Mouse (Mus musculus) stomach, embryonic 15.5 days (tissue): ENCODE measurements at regions not wholly inside any gene's neighbourhood (a gene's known extent, or its start where the extent isn't known, plus 50 kb on each side); places are given as distances from the start of the nearest gene placed in this dataset.
A peak's percentile ranks its signal among the peaks of the same experiment; 100 is the strongest.

Experiments
- ATAC-seq: fragments of 200-750 bp; cut with Nextera tagmentation; 2 replicates; pipeline ENCODE4 v1.8.0; 2017; ENCODE audit warnings: low read depth, moderate number of reproducible peaks, moderate TSS enrichment; ENCODE audit not compliant: insufficient read depth, low FRiP score
- H3K27ac ChIP-seq: fragments of 300-500 bp; sonication (generic); 2 replicates; pipeline ENCODE4 v1.5.1; 2015; ENCODE audit warnings: mild to moderate bottlenecking, inconsistent platforms
- H3K27me3 ChIP-seq: fragments of 300-500 bp; sonication (generic); replicated peaks from 2 replicates; pipeline ENCODE4 v1.6.1; 2015; ENCODE audit warnings: inconsistent platforms
- H3K36me3 ChIP-seq: fragments of 300-500 bp; sonication (generic); 2 replicates; pipeline ENCODE4 v1.6.1; 2015; ENCODE audit warnings: inconsistent platforms
- H3K4me1 ChIP-seq: fragments of 300-500 bp; sonication (generic); 2 replicates; pipeline ENCODE4 v1.6.1; 2015; ENCODE audit warnings: inconsistent platforms
- H3K4me2 ChIP-seq: fragments of 300-500 bp; sonication (generic); 2 replicates; pipeline ENCODE4 v1.6.1; 2015; ENCODE audit warnings: mild to moderate bottlenecking, inconsistent platforms
- H3K4me3 ChIP-seq: fragments of 300-500 bp; sonication (generic); replicated peaks from 2 replicates; pipeline ENCODE4 v1.5.1; 2015; ENCODE audit warnings: inconsistent platforms
- H3K9ac ChIP-seq: fragments of 300-500 bp; sonication (generic); 2 replicates; pipeline ENCODE4 v1.6.1; 2015; ENCODE audit warnings: inconsistent platforms
- H3K9me3 ChIP-seq: fragments of 300-500 bp; sonication (generic); 2 replicates; pipeline ENCODE4 v1.6.1; 2016; ENCODE audit warnings: inconsistent platforms
- WGBS: fragments of 180-500 bp; shearing (Covaris S2); methylation state at CpG from one replicate; pipeline ENCODE4 v1.1.7; 2015; 5-methylcytosine and 5-hydroxymethylcytosine counted together

DNA sequence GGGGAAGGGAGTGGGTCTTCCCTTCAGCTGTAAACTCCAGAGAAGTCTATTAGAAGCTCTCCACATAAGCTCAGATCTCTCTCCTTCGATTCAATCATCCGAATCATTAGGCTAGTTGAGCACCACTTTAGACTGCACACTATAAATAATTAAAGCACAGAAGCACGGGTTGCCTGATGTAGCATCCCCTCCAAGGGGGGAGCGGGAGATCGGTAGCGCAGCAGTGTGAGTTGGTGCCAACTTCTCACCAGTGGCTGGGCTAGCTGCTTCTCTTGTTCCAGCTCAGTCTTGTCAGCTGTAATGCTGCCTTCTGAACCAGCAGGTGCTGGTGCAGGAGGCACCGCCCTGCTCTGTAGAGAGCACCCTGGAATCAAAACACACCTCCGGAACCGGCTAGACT lies 78.6 kb downstream of the A830031A19Rik start:
- Histone ChIP-seq H3K27ac (no peak overlapping the region), H3K4me2 (no peak overlapping the region), H3K4me3 (no peak overlapping the region), H3K4me1 (no peaks in the 10 kb centered on the region), H3K27me3 (no peaks in the 10 kb centered on the region), H3K9me3 (no peaks in the 10 kb centered on the region), H3K36me3 (no peaks in the 10 kb centered on the region), H3K9ac (no peak overlapping the region)
- 79% methylated on average over 9 of the region's 9 CpGs for WGBS
- no peak for ATAC-seq

DNA sequence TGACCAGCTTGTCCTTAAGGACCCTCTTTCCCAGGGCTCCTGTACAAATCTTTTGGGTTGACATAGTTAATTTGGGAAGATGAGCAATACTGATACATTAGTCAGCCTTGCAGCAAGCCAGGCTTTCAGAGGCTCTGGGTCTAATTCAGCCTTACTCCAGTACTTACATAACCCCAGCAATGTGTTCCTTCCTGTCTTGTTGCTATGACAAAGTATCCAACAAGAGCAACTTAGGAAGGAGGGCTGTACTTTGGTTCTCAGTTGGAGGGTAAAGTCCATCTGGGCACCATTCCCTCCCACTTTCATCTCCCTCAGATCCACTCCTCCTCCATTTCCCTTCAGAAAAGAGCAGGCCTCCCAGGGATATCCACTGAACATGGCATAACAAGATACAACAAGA lies 80.7 kb downstream of the A830031A19Rik start:
- Histone ChIP-seq H3K27ac (no peak overlapping the region), H3K4me2 (no peak overlapping the region), H3K4me3 (no peak overlapping the region), H3K36me3 (no peaks in the 10 kb centered on the region), H3K9ac (no peak overlapping the region), H3K9me3 (no peaks in the 10 kb centered on the region), H3K27me3 (no peaks in the 10 kb centered on the region), H3K4me1 (no peaks in the 10 kb centered on the region)
- ATAC-seq = no peak

DNA sequence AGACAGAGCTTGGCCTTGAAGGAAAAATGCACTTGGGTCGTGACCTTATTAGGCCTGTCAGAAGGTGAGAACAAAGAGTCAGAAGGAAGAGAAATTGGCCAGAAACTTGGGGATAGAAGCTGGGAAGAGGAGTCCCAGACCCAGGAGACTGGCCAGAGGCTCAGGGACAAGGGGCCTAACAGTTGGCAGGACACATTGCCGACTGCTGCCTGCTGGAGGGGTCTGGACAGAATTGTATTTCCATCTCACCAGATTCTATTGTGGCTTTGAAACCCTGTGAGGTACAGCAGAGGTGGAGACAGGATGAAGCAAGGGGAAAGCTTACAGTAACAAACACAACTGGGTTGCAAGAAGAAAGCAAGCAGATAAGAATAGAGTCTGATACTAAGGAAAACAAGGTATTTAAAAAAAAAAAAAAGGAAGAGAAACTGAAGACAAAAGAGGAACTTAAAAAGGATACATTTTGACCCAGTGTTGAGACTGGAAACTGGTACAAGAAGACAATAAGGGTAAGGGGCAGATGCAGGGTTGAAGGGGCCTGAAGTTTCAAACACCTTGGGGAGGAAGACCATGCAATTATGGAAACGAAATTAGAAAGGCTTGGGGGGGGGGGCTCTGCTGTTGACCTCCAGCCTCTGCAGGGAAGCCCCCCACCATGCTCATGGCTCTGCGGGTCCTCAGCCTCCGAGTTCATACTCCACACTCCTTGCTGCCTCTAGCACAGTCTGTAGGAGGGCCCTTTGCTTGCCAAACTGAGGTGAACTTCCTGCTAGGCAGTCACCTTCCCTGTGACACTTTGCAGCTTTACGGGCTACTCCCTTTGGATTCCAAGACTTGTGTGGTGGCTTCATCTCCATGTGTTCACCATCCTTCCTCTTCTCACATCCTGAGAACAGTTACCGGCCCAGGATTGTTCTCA lies 87.1 kb downstream of the A830031A19Rik start:
- Histone ChIP-seq H3K4me2 (no peak overlapping the region), H3K27ac (no peak overlapping the region), H3K27me3 (no peaks in the 10 kb centered on the region), H3K9me3 (no peaks in the 10 kb centered on the region), H3K4me1 (no peaks in the 10 kb centered on the region), H3K9ac (no peak overlapping the region), H3K4me3 (no peak overlapping the region), H3K36me3 (no peaks in the 10 kb centered on the region)
- 59% methylated on average over 7 of the region's 7 CpGs for WGBS
- ATAC-seq = no peak

DNA sequence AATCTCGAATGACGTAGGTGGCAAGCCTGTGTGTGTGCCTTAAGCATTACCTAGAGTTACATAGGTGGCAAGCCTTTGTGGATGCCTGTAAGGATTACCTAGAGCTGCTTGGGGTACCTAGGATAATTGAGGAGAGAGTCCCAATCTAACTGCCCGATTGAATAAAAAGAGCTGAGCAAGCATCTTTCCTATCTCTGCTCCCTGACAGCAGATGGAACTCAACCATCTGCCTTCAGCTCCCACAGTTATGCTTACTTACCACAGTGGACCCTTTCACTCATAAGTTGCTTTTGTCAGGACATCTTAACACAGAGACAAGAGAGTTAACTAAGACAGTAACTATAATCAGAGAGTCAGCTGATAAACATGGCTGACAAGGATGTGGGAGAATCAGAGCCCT lies 89.6 kb downstream of the A830031A19Rik start:
- no peak for ATAC-seq
- Histone ChIP-seq H3K9ac (no peak overlapping the region), H3K4me1 (no peaks in the 10 kb centered on the region), H3K27me3 (no peaks in the 10 kb centered on the region), H3K27ac (no peak overlapping the region), H3K36me3 (no peaks in the 10 kb centered on the region), H3K4me2 (no peak overlapping the region), H3K9me3 (no peaks in the 10 kb centered on the region), H3K4me3 (no peak overlapping the region)
- WGBS = 82% methylated on average over 3 of the region's 3 CpGs

DNA sequence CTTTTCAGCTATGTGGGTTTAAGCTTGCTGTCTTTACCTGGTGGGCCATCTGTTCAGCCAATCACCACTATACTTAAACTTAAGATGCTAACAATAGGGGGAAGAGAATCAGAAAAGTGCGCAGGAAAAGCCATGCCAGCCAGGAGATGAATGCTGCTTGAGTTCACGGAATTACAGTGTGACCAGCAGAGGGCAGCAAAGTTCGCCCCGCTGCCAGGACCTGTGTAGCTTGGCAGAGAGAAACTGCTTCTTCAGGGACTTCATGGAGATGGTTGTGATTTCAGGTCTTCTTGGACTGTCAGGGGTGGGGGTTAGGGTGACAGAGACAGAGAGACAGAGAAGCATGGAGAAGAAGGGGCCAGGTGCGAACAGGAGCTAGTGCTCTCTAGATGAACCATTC lies 84.3 kb upstream of the Papolg start:
- Histone ChIP-seq H3K4me1 (no peaks in the 10 kb centered on the region), H3K36me3 (no peaks in the 10 kb centered on the region), H3K27ac (no peak overlapping the region), H3K9ac (no peak overlapping the region), H3K27me3 (no peaks in the 10 kb centered on the region), H3K4me2 (no peak overlapping the region), H3K9me3 (no peaks in the 10 kb centered on the region), H3K4me3 (no peak overlapping the region)
- 10% methylated on average over 5 of the region's 5 CpGs for WGBS
- ATAC-seq = no peak

DNA sequence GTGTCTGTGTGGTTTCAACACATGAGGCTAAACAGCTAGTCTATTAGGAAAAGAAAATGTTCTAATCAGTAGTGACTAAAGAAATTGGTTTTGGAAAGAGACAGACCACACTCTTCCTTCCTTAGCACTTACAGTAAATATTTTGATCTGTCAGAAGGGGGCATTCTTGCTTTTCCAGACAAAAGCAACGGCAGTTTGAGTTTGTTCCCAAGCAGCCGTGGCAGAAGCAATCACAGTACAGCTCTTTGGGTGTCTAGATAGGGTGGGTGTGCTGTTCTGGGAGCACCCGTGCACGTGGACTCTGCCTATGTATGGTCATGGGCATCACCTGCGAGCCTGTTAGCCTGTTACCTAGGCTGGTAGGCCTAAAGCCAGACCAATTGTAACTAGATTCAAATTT lies 83.2 kb upstream of the Papolg start:
- Histone ChIP-seq H3K36me3 (no peaks in the 10 kb centered on the region), H3K4me3 (no peak overlapping the region), H3K4me1 (no peaks in the 10 kb centered on the region), H3K9me3 (no peaks in the 10 kb centered on the region), H3K27ac (no peak overlapping the region), H3K9ac (no peak overlapping the region), H3K4me2 (no peak overlapping the region), H3K27me3 (no peaks in the 10 kb centered on the region)
- WGBS = 69% methylated on average over 5 of the region's 5 CpGs
- no peak for ATAC-seq

DNA sequence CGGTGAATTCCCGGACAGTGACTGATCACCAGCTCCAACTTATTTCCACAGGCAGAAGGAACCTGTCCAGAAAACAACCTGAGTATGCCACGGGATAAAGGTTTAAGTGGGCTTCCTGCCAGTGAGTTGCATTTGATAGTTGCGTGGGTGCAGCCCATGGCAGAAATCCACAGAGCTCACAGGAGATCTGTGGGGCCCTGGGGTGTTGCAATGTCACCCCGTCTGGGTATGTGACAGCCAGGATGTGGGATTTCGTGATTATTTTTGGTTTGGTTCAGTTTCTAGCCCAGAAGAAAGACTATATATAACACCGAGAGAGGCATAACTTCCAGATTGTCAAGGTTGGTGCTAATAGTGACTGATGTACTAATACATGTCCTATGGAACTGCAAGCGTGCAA lies 82.0 kb upstream of the Papolg start:
- Histone ChIP-seq H3K9ac (no peak overlapping the region), H3K27me3 (no peaks in the 10 kb centered on the region), H3K4me1 (no peaks in the 10 kb centered on the region), H3K4me2 (no peak overlapping the region), H3K9me3 (no peaks in the 10 kb centered on the region), H3K36me3 (no peaks in the 10 kb centered on the region), H3K27ac (no peak overlapping the region), H3K4me3 (no peak overlapping the region)
- ATAC-seq = no peak
- WGBS = 77% methylated on average over 8 of the region's 8 CpGs

DNA sequence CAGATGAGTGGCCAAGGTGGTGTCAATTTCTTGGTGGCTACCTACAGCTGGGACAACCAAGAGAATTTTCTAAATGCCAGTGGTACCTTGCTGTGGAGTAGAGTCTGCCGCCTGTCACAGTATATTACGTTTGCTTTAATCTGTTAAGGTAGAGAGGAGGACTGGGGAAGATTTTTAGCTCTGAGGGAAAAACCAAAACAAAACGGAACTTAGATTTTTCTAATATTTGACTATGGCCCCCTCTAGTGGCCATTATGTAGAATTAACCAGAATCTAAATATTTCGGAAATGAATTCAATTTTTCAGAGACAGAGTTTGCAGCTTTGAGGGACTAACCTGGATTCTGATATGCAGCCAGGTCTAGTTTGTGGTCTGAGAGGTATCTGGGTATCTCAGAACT lies 59.3 kb upstream of the Papolg start:
- Histone ChIP-seq H3K4me2 (0 out of 2 replicates have a peak overlapping the region, but pooled peaks have one; percentile 23), H3K36me3 (no peaks in the 10 kb centered on the region), H3K4me1 (no peaks in the 10 kb centered on the region), H3K9me3 (no peaks in the 10 kb centered on the region), H3K4me3 (no peak overlapping the region), H3K27me3 (no peaks in the 10 kb centered on the region), H3K9ac (no peak overlapping the region), H3K27ac (no peak overlapping the region)
- 3% methylated on average over 4 of the region's 4 CpGs for WGBS
- ATAC-seq = no peak

DNA sequence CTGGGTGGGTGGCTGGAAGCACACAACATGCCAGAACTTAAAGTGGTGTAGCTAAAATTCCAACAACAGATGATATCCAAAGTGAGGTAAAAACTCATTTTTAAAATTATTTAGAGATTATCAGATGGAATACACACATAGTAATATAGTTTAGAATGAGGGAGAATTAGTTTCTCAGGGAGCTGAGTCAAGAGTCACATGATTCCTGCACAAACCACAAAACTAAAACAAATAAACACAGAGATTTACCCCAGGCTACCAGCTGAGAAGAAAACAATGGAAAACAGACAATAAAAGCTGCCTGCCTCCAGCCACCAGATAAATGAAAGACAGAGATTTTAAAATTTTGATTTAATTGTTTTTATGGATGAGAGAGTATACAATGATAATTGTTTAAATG lies 50.9 kb upstream of the Papolg start:
- no peak overlapping the region for H3K9ac ChIP-seq
- H3K4me3 ChIP-seq = no peak overlapping the region
- no peak for ATAC-seq
- no peaks in the 10 kb centered on the region for H3K4me1 ChIP-seq
- H3K27me3 ChIP-seq = no peaks in the 10 kb centered on the region
- no peaks in the 10 kb centered on the region for H3K9me3 ChIP-seq
- H3K27ac ChIP-seq = no peak overlapping the region
- H3K36me3 ChIP-seq = no peaks in the 10 kb centered on the region
- H3K4me2 ChIP-seq = no peak overlapping the region
